ENCODE assay signal across 17 mouse cellular contexts in the genomic region with DNA sequence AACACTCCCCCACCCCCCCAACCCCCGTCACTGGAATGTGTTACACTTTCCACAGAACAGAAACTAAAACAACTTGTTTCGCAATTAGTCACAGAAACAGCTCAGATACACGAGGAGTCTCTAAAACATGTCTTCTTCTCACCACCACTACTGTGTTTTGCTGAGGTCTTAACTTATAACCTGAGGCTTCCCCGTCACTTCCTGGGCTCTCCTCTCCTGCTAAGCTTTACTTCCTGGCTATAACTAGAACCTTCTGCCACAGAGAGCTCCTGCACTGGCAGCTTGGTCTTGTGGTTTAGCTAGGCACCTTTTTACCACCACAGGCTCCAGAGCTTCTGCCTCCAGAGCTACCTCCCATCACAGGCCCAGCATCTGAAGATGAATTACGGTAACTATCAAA. TPM values are rescaled to one million over a fixed set of nuclear protein-coding genes. Genes with fewer than 3 reads are reported as not detected.
DNase-seq lines count a peak whose midpoint lies in the region; TF ChIP-seq lines count a peak whose summit lies in the region.
"Had no signal": no experiment of that assay in that cellular context is flagged by ENCODE, and none has a peak within 500 bp of the region (broad histone marks: within the 10 kb centered on the region; RNA-seq: fewer than 3 reads in every experiment).

No protein-coding gene starts in this region.

- no peaks in the 10 kb centered on the region for H3K9me3 ChIP-seq in megakaryocyte, embryonic 14.5 days
- H3K9me3 ChIP-seq: heart, embryonic 10.5 days; hindbrain, embryonic 12.5 days had no signal

- peak; percentile 31 to 37 for DNase-seq in spleen, postnatal 36 days (ENCODE audit: low spot score in 2 of 2)
- DNase-seq in spleen, postnatal 4 days (ENCODE audit: low spot score in 2 of 2) = no peak
- DNase-seq in thymus, postnatal 4 days = peak; percentile 47
- DNase-seq in layer of hippocampus, adult 11-12 months (ENCODE audit: low spot score) = no peak
- no peak for DNase-seq in urinary bladder, postnatal 10 days (ENCODE audit: low spot score)
- no peak for DNase-seq in kidney, adult 8-10 months
- DNase-seq: adrenal gland, postnatal 25 days; cerebellum, postnatal 14 days; kidney, postnatal 25 days; lung, postnatal 36 days; retina, postnatal 1 day had no signal

- TF ChIP-seq CTCF in bone marrow, adult 2 months (IDR thresholded peaks at IDR 0.05; ENCODE audit: control insufficient read depth, insufficient read depth, low read length) = no peak

- H3K4me3 ChIP-seq in bone marrow, adult 2 months (replicated peaks; ENCODE audit: control insufficient read depth, low read depth, low read length) = no peak overlapping the region
- peak overlapping the region; percentile 28 for H3K4me3 ChIP-seq in megakaryocyte, embryonic 14.5 days (replicated peaks)
- H3K4me3 ChIP-seq: erythroblast, embryonic 14.5 days; heart, embryonic 10.5 days; hindbrain, embryonic 12.5 days had no signal

- WGBS in bone marrow, adult 2 months = 36% methylated on average over 5 of the region's 5 CpGs

- no peaks in the 10 kb centered on the region for H3K27me3 ChIP-seq in megakaryocyte, embryonic 14.5 days (replicated peaks)
- H3K27me3 ChIP-seq: hindbrain, embryonic 12.5 days; Patski had no signal

- H3K4me1 ChIP-seq in bone marrow, adult 2 months (ENCODE audit: control insufficient read depth, insufficient read depth, low read length) = peaks cover 2% of the 10 kb centered on the region
- peaks cover 52% of the 10 kb centered on the region for H3K4me1 ChIP-seq in megakaryocyte, embryonic 14.5 days

- H3K27ac ChIP-seq in bone marrow, adult 2 months (ENCODE audit: control insufficient read depth, insufficient read depth, low read depth, low read length, poor library complexity) = peak overlapping the region; percentile 65
- H3K27ac ChIP-seq: heart, embryonic 10.5 days; hindbrain, embryonic 12.5 days had no signal

- peaks cover 81% of the 10 kb centered on the region for H3K36me3 ChIP-seq in megakaryocyte, embryonic 14.5 days (replicated peaks; ENCODE audit: low read length)

- TF ChIP-seq POLR2A in bone marrow, adult 2 months (IDR thresholded peaks at IDR 0.05; ENCODE audit: borderline replicate concordance, control insufficient read depth, low read depth, low read length) = no peak

RNA-seq across cellular contexts. Expression of a gene that starts 10.4 kb away (rescaled TPM):
- 33.6 and 72.2 TPM in 2 replicates for polyA plus RNA-seq in bone marrow, adult 2 months (2011; ENCODE audit: insufficient read depth, insufficient read length, low replicate concordance, missing spikeins)
- 34.2 and 286 TPM in 2 replicates for polyA plus RNA-seq in megakaryocyte, embryonic 14.5 days (2012; ENCODE audit: insufficient read depth, low replicate concordance)

RNA-seq across cellular contexts. Expression of a gene that starts 10.5 kb away (rescaled TPM):
- 83.4 and 90.0 TPM in 2 replicates for polyA plus RNA-seq in bone marrow, adult 2 months (2011; ENCODE audit: insufficient read depth, insufficient read length, low replicate concordance, missing spikeins)
- polyA plus RNA-seq in megakaryocyte, embryonic 14.5 days (2012; ENCODE audit: insufficient read depth, low replicate concordance) = 35.5 and 39.1 TPM in 2 replicates

Comparison
In these comparisons a context has a peak if more than half of its experiments do, and no peak if none do; other contexts are left out.
1. DNase-seq: peak in spleen, postnatal 36 days (2 of 2) and thymus, postnatal 4 days (single experiment); none in spleen, postnatal 4 days (0 of 2), layer of hippocampus, adult 11-12 months (single experiment), urinary bladder, postnatal 10 days (single experiment) and kidney, adult 8-10 months (0 of 2).